In genomic region chr10:80752079-80752625, GRCm38 (mm10) we compare ENCODE assay signal across 8 mouse cellular contexts. TPM values are rescaled to one million over a fixed set of nuclear protein-coding genes. Genes with fewer than 3 reads are reported as not detected.
DNase-seq lines count a peak whose midpoint lies in the region; ATAC-seq and TF ChIP-seq lines count a peak whose summit lies in the region.

No protein-coding gene starts in this region.

- WGBS in hindbrain, postnatal 0 days = 3% methylated on average over 6 of the region's 6 CpGs
- 3% methylated on average over 6 of the region's 6 CpGs for WGBS in liver, embryonic 15.5 days (ENCODE audit: insufficient replicate concordance)
- 6% methylated on average over 6 of the region's 6 CpGs for WGBS in neural tube, embryonic 12.5 days

- no peaks in the 10 kb centered on the region for H3K27me3 ChIP-seq in hindbrain, postnatal 0 days (ENCODE audit: insufficient read depth, low read length)
- no peaks in the 10 kb centered on the region for H3K27me3 ChIP-seq in liver, embryonic 15.5 days
- H3K27me3 ChIP-seq in neural tube, embryonic 12.5 days (replicated peaks) = no peaks in the 10 kb centered on the region

- peak overlapping the region; percentile 16; the same call in 1 of the 2 replicates for H3K4me3 ChIP-seq in left cerebral cortex, adult 2 months
- peak overlapping the region; percentile 16; the same call in 1 of the 2 replicates for H3K4me3 ChIP-seq in hindbrain, postnatal 0 days (ENCODE audit: low read length)
- peak overlapping the region; percentile 34 for H3K4me3 ChIP-seq in liver, embryonic 15.5 days (replicated peaks)
- H3K4me3 ChIP-seq in neural tube, embryonic 12.5 days = 0 out of 2 replicates have a peak overlapping the region, but pooled peaks have one; percentile 8

- H3K9ac ChIP-seq in hindbrain, postnatal 0 days (replicated peaks; ENCODE audit: low read length) = no peak overlapping the region
- no peak overlapping the region for H3K9ac ChIP-seq in liver, embryonic 15.5 days
- H3K9ac ChIP-seq in neural tube, embryonic 12.5 days = no peak overlapping the region

- peak overlapping the region; percentile 75 for H3K27ac ChIP-seq in left cerebral cortex, adult 2 months
- H3K27ac ChIP-seq in hindbrain, postnatal 0 days = no peak overlapping the region
- peak overlapping the region; percentile 64 for H3K27ac ChIP-seq in liver, embryonic 15.5 days (replicated peaks)
- no peak overlapping the region for H3K27ac ChIP-seq in neural tube, embryonic 12.5 days

- DNase-seq in left cerebral cortex, adult 2 months (ENCODE audit: extremely low spot score in 1 of 2, low spot score in 2 of 2) = no peak
- DNase-seq in left cerebral cortex, adult 8-10 months (ENCODE audit: low spot score in 2 of 2) = no peak
- DNase-seq in cerebellum, postnatal 25 days = peak; percentile 62 to 80
- DNase-seq in gastrocnemius, postnatal 10 days = peak; percentile 88
- peak; percentile 76 for DNase-seq in hindbrain, postnatal 0 days (ENCODE audit: low spot score)
- peak; percentile 62 to 71 for DNase-seq in thymus, postnatal 10 days (ENCODE audit: low spot score in 2 of 2)

- peaks cover 15% of the 10 kb centered on the region; the same call in 1 of the 2 replicates for H3K4me1 ChIP-seq in hindbrain, postnatal 0 days (ENCODE audit: insufficient read depth, low read length)
- peaks cover 52% of the 10 kb centered on the region for H3K4me1 ChIP-seq in liver, embryonic 15.5 days (replicated peaks)
- H3K4me1 ChIP-seq in neural tube, embryonic 12.5 days = peaks cover 26% of the 10 kb centered on the region

- peak overlapping the region; percentile 46 for H3K4me2 ChIP-seq in hindbrain, postnatal 0 days (ENCODE audit: low read depth, low read length)
- H3K4me2 ChIP-seq in liver, embryonic 15.5 days = peak overlapping the region; percentile 67
- H3K4me2 ChIP-seq in neural tube, embryonic 12.5 days (replicated peaks) = peak overlapping the region; percentile 48

- H3K9me3 ChIP-seq in hindbrain, postnatal 0 days (ENCODE audit: low read length) = no peaks in the 10 kb centered on the region
- H3K9me3 ChIP-seq in liver, embryonic 15.5 days (replicated peaks) = no peaks in the 10 kb centered on the region
- H3K9me3 ChIP-seq in neural tube, embryonic 12.5 days = no peaks in the 10 kb centered on the region

- ATAC-seq in hindbrain, postnatal 0 days = peak; percentile 53; the same call in 1 of the 2 replicates
- ATAC-seq in liver, embryonic 15.5 days (ENCODE audit: insufficient read depth) = peak; percentile 43
- ATAC-seq in neural tube, embryonic 12.5 days (ENCODE audit: low FRiP score, low read depth) = peak; percentile 46

- H3K36me3 ChIP-seq in hindbrain, postnatal 0 days (ENCODE audit: insufficient read depth, low read length) = no peaks in the 10 kb centered on the region
- H3K36me3 ChIP-seq in liver, embryonic 15.5 days (replicated peaks) = no peaks in the 10 kb centered on the region
- no peaks in the 10 kb centered on the region for H3K36me3 ChIP-seq in neural tube, embryonic 12.5 days

- no peak for TF ChIP-seq CTCF in left cerebral cortex, adult 2 months (IDR thresholded peaks at IDR 0.05)
- TF ChIP-seq CTCF in hindbrain, postnatal 0 days (IDR thresholded peaks at IDR 0.05; ENCODE audit: low read depth) = no peak

- intact Hi-C loops in left cerebral cortex, adult 2 months (cut with DNase I) = no loop called here

RNA-seq across cellular contexts. Expression of gene Dot1l, which starts 2.9 kb away (rescaled TPM):
- total RNA-seq in left cerebral cortex, adult 2 months (2021) = 10 to 100 TPM; 64.6 to 75.3 TPM
- 10 to 100 TPM; 39.0 to 53.1 (median 41.5) TPM for total RNA-seq in left cerebral cortex, adult 8-10 months (2022)
- 10 to 100 TPM; 25.9 to 46.0 TPM for total RNA-seq in gastrocnemius, postnatal 10 days (2021)
- total RNA-seq in hindbrain, postnatal 0 days (2014; rRNA removed) = 27.2 and 27.7 TPM in 2 replicates
- 10.3 and 12.6 TPM in 2 replicates for polyA plus RNA-seq in hindbrain, postnatal 0 days (2015; fragmentation: Nextera tagmentation; extraction: Ambion mirVana)
- 8.1 and 9.3 TPM in 2 replicates for polyA plus RNA-seq in liver, embryonic 15.5 days (2015; fragmentation: Nextera tagmentation; extraction: Ambion mirVana)
- polyA plus RNA-seq in neural tube, embryonic 12.5 days (2016; fragmentation: Nextera tagmentation; extraction: Ambion mirVana) = 26.3 and 26.5 TPM in 2 replicates

RNA-seq across cellular contexts. Expression of gene Ap3d1, which starts 10.1 kb away (rescaled TPM):
- 100 to 1,000 TPM; 150 to 151 TPM for total RNA-seq in left cerebral cortex, adult 2 months (2021)
- total RNA-seq in left cerebral cortex, adult 8-10 months (2022) = 100 to 1,000 TPM; 126 to 147 (median 139) TPM
- 10 to 100 TPM; 27.7 to 37.1 TPM for total RNA-seq in gastrocnemius, postnatal 10 days (2021)
- total RNA-seq in hindbrain, postnatal 0 days (2014; rRNA removed) = 195 and 201 TPM in 2 replicates
- 99.2 and 99.7 TPM in 2 replicates for polyA plus RNA-seq in hindbrain, postnatal 0 days (2015; fragmentation: Nextera tagmentation; extraction: Ambion mirVana)
- polyA plus RNA-seq in liver, embryonic 15.5 days (2015; fragmentation: Nextera tagmentation; extraction: Ambion mirVana) = 20.2 and 21.8 TPM in 2 replicates
- polyA plus RNA-seq in neural tube, embryonic 12.5 days (2016; fragmentation: Nextera tagmentation; extraction: Ambion mirVana) = 93.9 and 95.1 TPM in 2 replicates

RNA-seq across cellular contexts. Expression of gene Sf3a2, which starts 45.8 kb away (rescaled TPM):
- total RNA-seq in left cerebral cortex, adult 2 months (2021) = 10 to 100 TPM; 42.0 to 48.7 TPM
- total RNA-seq in left cerebral cortex, adult 8-10 months (2022) = 10 to 100 TPM; 35.5 to 53.7 (median 46.1) TPM
- 10 to 100 TPM; 31.6 to 41.3 TPM for total RNA-seq in gastrocnemius, postnatal 10 days (2021)
- 14.2 and 22.0 TPM in 2 replicates for total RNA-seq in hindbrain, postnatal 0 days (2014; rRNA removed)
- 48.7 and 53.2 TPM in 2 replicates for polyA plus RNA-seq in hindbrain, postnatal 0 days (2015; fragmentation: Nextera tagmentation; extraction: Ambion mirVana)
- polyA plus RNA-seq in liver, embryonic 15.5 days (2015; fragmentation: Nextera tagmentation; extraction: Ambion mirVana) = 31.3 and 32.8 TPM in 2 replicates
- polyA plus RNA-seq in neural tube, embryonic 12.5 days (2016; fragmentation: Nextera tagmentation; extraction: Ambion mirVana) = 66.8 and 72.4 TPM in 2 replicates

RNA-seq across cellular contexts. Expression of gene Plekhj1, which starts 46.3 kb away (rescaled TPM):
- total RNA-seq in left cerebral cortex, adult 2 months (2021) = 10 to 100 TPM; 68.2 to 71.0 TPM
- 10 to 100 TPM; 61.3 to 74.5 (median 66.4) TPM for total RNA-seq in left cerebral cortex, adult 8-10 months (2022)
- 10 to 100 TPM; 26.8 to 30.9 TPM for total RNA-seq in gastrocnemius, postnatal 10 days (2021)
- total RNA-seq in hindbrain, postnatal 0 days (2014; rRNA removed) = 74.4 and 82.3 TPM in 2 replicates
- polyA plus RNA-seq in hindbrain, postnatal 0 days (2015; fragmentation: Nextera tagmentation; extraction: Ambion mirVana) = 99.4 and 103 TPM in 2 replicates
- 73.6 and 83.0 TPM in 2 replicates for polyA plus RNA-seq in liver, embryonic 15.5 days (2015; fragmentation: Nextera tagmentation; extraction: Ambion mirVana)
- 155 TPM in 2 replicates for polyA plus RNA-seq in neural tube, embryonic 12.5 days (2016; fragmentation: Nextera tagmentation; extraction: Ambion mirVana)

RNA-seq across cellular contexts. Expression of gene Izumo4, which starts 50.2 kb away (rescaled TPM):
- total RNA-seq in left cerebral cortex, adult 2 months (2021) = 10 to 100 TPM; 45.0 to 46.0 TPM
- total RNA-seq in left cerebral cortex, adult 8-10 months (2022) = 10 to 100 TPM; 44.2 to 67.8 (median 57.0) TPM
- total RNA-seq in gastrocnemius, postnatal 10 days (2021) = 1 to 10 TPM; 4.3 to 6.1 TPM
- 31.1 and 31.6 TPM in 2 replicates for total RNA-seq in hindbrain, postnatal 0 days (2014; rRNA removed)
- polyA plus RNA-seq in hindbrain, postnatal 0 days (2015; fragmentation: Nextera tagmentation; extraction: Ambion mirVana) = 46.7 and 52.2 TPM in 2 replicates
- 7.1 and 8.1 TPM in 2 replicates for polyA plus RNA-seq in liver, embryonic 15.5 days (2015; fragmentation: Nextera tagmentation; extraction: Ambion mirVana)
- 28.6 and 29.3 TPM in 2 replicates for polyA plus RNA-seq in neural tube, embryonic 12.5 days (2016; fragmentation: Nextera tagmentation; extraction: Ambion mirVana)

Comparison
In these comparisons a context has a peak if more than half of its experiments do, and no peak if none do; other contexts are left out.
1. DNase-seq: peak in cerebellum, postnatal 25 days (2 of 2), gastrocnemius, postnatal 10 days (single experiment), hindbrain, postnatal 0 days (single experiment) and thymus, postnatal 10 days (2 of 2); none in left cerebral cortex, adult 2 months (0 of 2) and left cerebral cortex, adult 8-10 months (0 of 2).
2. H3K27ac ChIP-seq: peak in left cerebral cortex, adult 2 months (single experiment) and liver, embryonic 15.5 days (single experiment); none in hindbrain, postnatal 0 days (single experiment) and neural tube, embryonic 12.5 days (single experiment).
3. Peak in every context shown above with its lines, with median percentiles within 50 percentile points of each other: H3K4me3 ChIP-seq, ATAC-seq and H3K4me2 ChIP-seq.